ENCODE assay signal across 11 mouse cellular contexts in the genomic region with DNA sequence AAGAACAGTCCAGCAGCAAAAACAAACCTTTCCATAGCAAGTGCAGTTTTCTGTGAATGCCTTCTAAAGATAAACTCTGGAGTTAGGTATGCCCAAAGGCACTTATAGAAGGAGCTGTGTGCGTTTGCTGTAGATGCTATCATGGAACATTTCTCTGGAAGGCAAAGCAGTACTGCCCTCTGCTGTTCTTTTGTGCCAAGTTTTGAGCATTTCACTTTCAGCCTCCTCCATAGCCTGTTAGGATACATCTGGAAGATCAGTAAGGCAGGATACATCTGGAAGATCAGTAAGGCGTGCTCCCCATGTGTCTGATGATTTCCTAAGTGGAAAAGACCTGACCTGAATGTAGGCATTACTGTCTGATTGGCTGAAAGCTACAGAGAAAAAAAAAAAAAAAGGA. TPM values are rescaled to one million over a fixed set of nuclear protein-coding genes. Genes with fewer than 3 reads are reported as not detected.
DNase-seq lines count a peak whose midpoint lies in the region; ATAC-seq and TF ChIP-seq lines count a peak whose summit lies in the region.
"Had no signal": no experiment of that assay in that cellular context is flagged by ENCODE, and none has a peak within 500 bp of the region (broad histone marks: within the 10 kb centered on the region; RNA-seq: fewer than 3 reads in every experiment).

No protein-coding gene starts in this region.

- peak; percentile 56 for TF ChIP-seq CTCF in lung, adult 2 months (IDR thresholded peaks at IDR 0.05; ENCODE audit: insufficient read depth, low read length)
- TF ChIP-seq CTCF in bone marrow, adult 2 months (IDR thresholded peaks at IDR 0.05; ENCODE audit: control insufficient read depth, insufficient read depth, low read length): peak; percentile 30; the same call in 1 of the 2 replicates
- TF ChIP-seq CTCF in hindbrain, postnatal 0 days (IDR thresholded peaks at IDR 0.05; ENCODE audit: low read depth): peak; percentile 76

- no peaks in the 10 kb centered on the region for H3K27me3 ChIP-seq in hindbrain, postnatal 0 days (ENCODE audit: insufficient read depth, low read length)
- no peaks in the 10 kb centered on the region; the same call in 1 of the 2 replicates for H3K27me3 ChIP-seq in neural tube, embryonic 15.5 days (replicated peaks)
- no peaks in the 10 kb centered on the region for H3K27me3 ChIP-seq in forebrain, embryonic 13.5 days
- H3K27me3 ChIP-seq: heart, embryonic 15.5 days; neural tube, embryonic 12.5 days had no signal

- TF ChIP-seq POLR2A in lung, adult 2 months (IDR thresholded peaks at IDR 0.05; ENCODE audit: borderline replicate concordance, extremely low read depth, low read depth, low read length): no peak
- no peak for TF ChIP-seq POLR2A in bone marrow, adult 2 months (IDR thresholded peaks at IDR 0.05; ENCODE audit: borderline replicate concordance, control insufficient read depth, low read depth, low read length)

- no peak overlapping the region for H3K9ac ChIP-seq in hindbrain, postnatal 0 days (replicated peaks; ENCODE audit: low read length)
- H3K9ac ChIP-seq in neural tube, embryonic 15.5 days (replicated peaks): no peak overlapping the region
- no peak overlapping the region for H3K9ac ChIP-seq in forebrain, embryonic 13.5 days
- H3K9ac ChIP-seq: heart, embryonic 15.5 days; neural tube, embryonic 12.5 days had no signal

- no peak overlapping the region for H3K4me3 ChIP-seq in lung, adult 2 months (replicated peaks; ENCODE audit: extremely low read depth, low read depth, low read length)
- H3K4me3 ChIP-seq in bone marrow, adult 2 months (replicated peaks; ENCODE audit: control insufficient read depth, low read depth, low read length): no peak overlapping the region
- H3K4me3 ChIP-seq in hindbrain, postnatal 0 days (ENCODE audit: low read length): no peak overlapping the region
- H3K4me3 ChIP-seq in neural tube, embryonic 15.5 days (replicated peaks): no peak overlapping the region
- no peak overlapping the region for H3K4me3 ChIP-seq in forebrain, embryonic 13.5 days
- H3K4me3 ChIP-seq: heart, embryonic 15.5 days; neural tube, embryonic 12.5 days had no signal

- H3K27ac ChIP-seq in bone marrow, adult 2 months (ENCODE audit: control insufficient read depth, insufficient read depth, low read depth, low read length, poor library complexity): no peak overlapping the region
- no peak overlapping the region for H3K27ac ChIP-seq in hindbrain, postnatal 0 days
- H3K27ac ChIP-seq in neural tube, embryonic 15.5 days (replicated peaks): no peak overlapping the region
- H3K27ac ChIP-seq in forebrain, embryonic 13.5 days: no peak overlapping the region
- H3K27ac ChIP-seq: heart, embryonic 15.5 days; neural tube, embryonic 12.5 days had no signal

- peak; percentile 63 for DNase-seq in adrenal gland, postnatal 10 days
- no peak for DNase-seq in adrenal gland, adult 8-10 months
- peak; percentile 14 for DNase-seq in lung, adult 2 months
- no peak for DNase-seq in lung, postnatal 25 days (ENCODE audit: low spot score)
- DNase-seq in hindbrain, postnatal 0 days (ENCODE audit: low spot score): peak; percentile 79

- H3K4me1 ChIP-seq in lung, adult 2 months (ENCODE audit: control insufficient read depth, insufficient read depth, low read length): no peaks in the 10 kb centered on the region
- H3K4me1 ChIP-seq in bone marrow, adult 2 months (ENCODE audit: control insufficient read depth, insufficient read depth, low read length): no peaks in the 10 kb centered on the region
- no peaks in the 10 kb centered on the region for H3K4me1 ChIP-seq in hindbrain, postnatal 0 days (ENCODE audit: insufficient read depth, low read length)
- no peaks in the 10 kb centered on the region for H3K4me1 ChIP-seq in neural tube, embryonic 15.5 days
- peaks cover 2% of the 10 kb centered on the region; the same call in 1 of the 2 replicates for H3K4me1 ChIP-seq in forebrain, embryonic 13.5 days
- H3K4me1 ChIP-seq: neural tube, embryonic 12.5 days had no signal

- H3K4me2 ChIP-seq in hindbrain, postnatal 0 days (ENCODE audit: low read depth, low read length): no peak overlapping the region
- H3K4me2 ChIP-seq in neural tube, embryonic 15.5 days: no peak overlapping the region
- no peak overlapping the region for H3K4me2 ChIP-seq in forebrain, embryonic 13.5 days
- H3K4me2 ChIP-seq: heart, embryonic 15.5 days; neural tube, embryonic 12.5 days had no signal

- ATAC-seq in hindbrain, postnatal 0 days: 0 out of 2 replicates have a peak, but pooled peaks have one; percentile 29
- ATAC-seq in neural tube, embryonic 15.5 days (ENCODE audit: low FRiP score): peak; percentile 38; the same call in 1 of the 2 replicates
- no peak for ATAC-seq in forebrain, embryonic 13.5 days

- no peaks in the 10 kb centered on the region for H3K36me3 ChIP-seq in hindbrain, postnatal 0 days (ENCODE audit: insufficient read depth, low read length)
- H3K36me3 ChIP-seq in neural tube, embryonic 15.5 days: no peaks in the 10 kb centered on the region
- no peaks in the 10 kb centered on the region for H3K36me3 ChIP-seq in forebrain, embryonic 13.5 days (ENCODE audit: poor library complexity, severe bottlenecking)
- H3K36me3 ChIP-seq: G1E; heart, embryonic 15.5 days; neural tube, embryonic 12.5 days had no signal

- no peaks in the 10 kb centered on the region for H3K9me3 ChIP-seq in hindbrain, postnatal 0 days (ENCODE audit: low read length)
- no peaks in the 10 kb centered on the region for H3K9me3 ChIP-seq in neural tube, embryonic 15.5 days (replicated peaks)
- H3K9me3 ChIP-seq in forebrain, embryonic 13.5 days (replicated peaks): no peaks in the 10 kb centered on the region
- H3K9me3 ChIP-seq: G1E; heart, embryonic 15.5 days; neural tube, embryonic 12.5 days had no signal

- 19% methylated on average over 2 of the region's 2 CpGs for WGBS in lung, adult 2 months
- 6% methylated on average over 2 of the region's 2 CpGs for WGBS in bone marrow, adult 2 months
- 22% methylated on average over 2 of the region's 2 CpGs for WGBS in hindbrain, postnatal 0 days
- 32% methylated on average over 2 of the region's 2 CpGs for WGBS in neural tube, embryonic 15.5 days
- 25% methylated on average over 2 of the region's 2 CpGs for WGBS in forebrain, embryonic 13.5 days

RNA-seq across cellular contexts. Expression of a gene that starts 11.5 kb away (rescaled TPM):
- 10 to 100 TPM; 20.3 to 29.6 TPM for total RNA-seq in adrenal gland, postnatal 10 days (2021)
- 10 to 100 TPM; 10.0 to 28.4 (median 13.1) TPM for total RNA-seq in adrenal gland, adult 8-10 months (2022)
- 3.2 and 6.0 TPM in 2 replicates for polyA plus RNA-seq in lung, adult 2 months (2012; rRNA removed)
- polyA plus RNA-seq in bone marrow, adult 2 months (2011; ENCODE audit: insufficient read depth, insufficient read length, low replicate concordance, missing spikeins): not detected in 2 replicates
- total RNA-seq in hindbrain, postnatal 0 days (2014; rRNA removed): 0.11 and 0.16 TPM in 2 replicates
- 0.14 and 0.18 TPM in 2 replicates for polyA plus RNA-seq in hindbrain, postnatal 0 days (2015; fragmentation: Nextera tagmentation; extraction: Ambion mirVana)
- polyA plus RNA-seq in neural tube, embryonic 15.5 days (2015; fragmentation: Nextera tagmentation; extraction: Ambion mirVana): 0.15 and 0.26 TPM in 2 replicates
- polyA plus RNA-seq in forebrain, embryonic 13.5 days (2015; fragmentation: Nextera tagmentation; extraction: Ambion mirVana): 0.13 and 0.16 TPM in 2 replicates
- total RNA-seq: G1E had no signal
- polyA plus RNA-seq: G1E; neural tube, embryonic 12.5 days had no signal

RNA-seq across cellular contexts. Expression of a gene that starts 16.8 kb away (rescaled TPM):
- under 1 TPM in 1 of 2 experiments, not detected in 1; 0.39 TPM for total RNA-seq in adrenal gland, postnatal 10 days (2021)
- total RNA-seq in adrenal gland, adult 8-10 months (2022): under 1 TPM in 2 of 4 experiments, not detected in 2; 0.23 to 0.59 TPM
- 0.15 and 0.40 TPM in 2 replicates for polyA plus RNA-seq in lung, adult 2 months (2012; rRNA removed)
- 0.95 TPM in 1 of 2 replicates, not detected in the other for polyA plus RNA-seq in bone marrow, adult 2 months (2011; ENCODE audit: insufficient read depth, insufficient read length, low replicate concordance, missing spikeins)
- not detected in 2 replicates for total RNA-seq in hindbrain, postnatal 0 days (2014; rRNA removed)
- polyA plus RNA-seq in hindbrain, postnatal 0 days (2015; fragmentation: Nextera tagmentation; extraction: Ambion mirVana): 0.18 TPM in 2 replicates
- not detected in 2 replicates for polyA plus RNA-seq in neural tube, embryonic 15.5 days (2015; fragmentation: Nextera tagmentation; extraction: Ambion mirVana)
- not detected in 2 replicates for polyA plus RNA-seq in forebrain, embryonic 13.5 days (2015; fragmentation: Nextera tagmentation; extraction: Ambion mirVana)
- total RNA-seq: G1E had no signal
- polyA plus RNA-seq: G1E; heart, embryonic 15.5 days; neural tube, embryonic 12.5 days had no signal

RNA-seq across cellular contexts. Expression of a gene that starts 38.3 kb away (rescaled TPM):
- total RNA-seq in adrenal gland, postnatal 10 days (2021): 10 to 100 TPM; 83.3 to 97.3 TPM
- 10 to 100 TPM; 50.3 to 83.3 (median 57.3) TPM for total RNA-seq in adrenal gland, adult 8-10 months (2022)
- polyA plus RNA-seq in lung, adult 2 months (2012; rRNA removed): 15.1 and 19.0 TPM in 2 replicates
- polyA plus RNA-seq in bone marrow, adult 2 months (2011; ENCODE audit: insufficient read depth, insufficient read length, low replicate concordance, missing spikeins): 23.4 and 49.5 TPM in 2 replicates
- total RNA-seq in hindbrain, postnatal 0 days (2014; rRNA removed): 5.6 and 9.1 TPM in 2 replicates
- polyA plus RNA-seq in hindbrain, postnatal 0 days (2015; fragmentation: Nextera tagmentation; extraction: Ambion mirVana): 12.3 and 12.7 TPM in 2 replicates
- 4.7 and 6.9 TPM in 2 replicates for polyA plus RNA-seq in neural tube, embryonic 15.5 days (2015; fragmentation: Nextera tagmentation; extraction: Ambion mirVana)
- polyA plus RNA-seq in forebrain, embryonic 13.5 days (2015; fragmentation: Nextera tagmentation; extraction: Ambion mirVana): 5.8 and 6.6 TPM in 2 replicates
- polyA plus RNA-seq: G1E had no signal

Comparison
In these comparisons a context has a peak if more than half of its experiments do, and no peak if none do; other contexts are left out.
1. DNase-seq: peak in adrenal gland, postnatal 10 days (single experiment), lung, adult 2 months (single experiment) and hindbrain, postnatal 0 days (single experiment); none in adrenal gland, adult 8-10 months (single experiment) and lung, postnatal 25 days (single experiment).
2. Peak in every context shown above with its lines, with median percentiles within 50 percentile points of each other: CTCF ChIP-seq.